Mouse (Mus musculus): ENCODE data around the gene Vps26c. TPM values are rescaled to one million over a fixed set of nuclear protein-coding genes. Genes with fewer than 3 reads are reported as not detected.

The Vps26c gene
- polyA plus RNA-seq, 1 experiment from 2014 or later = 52.5 TPM

DNA sequence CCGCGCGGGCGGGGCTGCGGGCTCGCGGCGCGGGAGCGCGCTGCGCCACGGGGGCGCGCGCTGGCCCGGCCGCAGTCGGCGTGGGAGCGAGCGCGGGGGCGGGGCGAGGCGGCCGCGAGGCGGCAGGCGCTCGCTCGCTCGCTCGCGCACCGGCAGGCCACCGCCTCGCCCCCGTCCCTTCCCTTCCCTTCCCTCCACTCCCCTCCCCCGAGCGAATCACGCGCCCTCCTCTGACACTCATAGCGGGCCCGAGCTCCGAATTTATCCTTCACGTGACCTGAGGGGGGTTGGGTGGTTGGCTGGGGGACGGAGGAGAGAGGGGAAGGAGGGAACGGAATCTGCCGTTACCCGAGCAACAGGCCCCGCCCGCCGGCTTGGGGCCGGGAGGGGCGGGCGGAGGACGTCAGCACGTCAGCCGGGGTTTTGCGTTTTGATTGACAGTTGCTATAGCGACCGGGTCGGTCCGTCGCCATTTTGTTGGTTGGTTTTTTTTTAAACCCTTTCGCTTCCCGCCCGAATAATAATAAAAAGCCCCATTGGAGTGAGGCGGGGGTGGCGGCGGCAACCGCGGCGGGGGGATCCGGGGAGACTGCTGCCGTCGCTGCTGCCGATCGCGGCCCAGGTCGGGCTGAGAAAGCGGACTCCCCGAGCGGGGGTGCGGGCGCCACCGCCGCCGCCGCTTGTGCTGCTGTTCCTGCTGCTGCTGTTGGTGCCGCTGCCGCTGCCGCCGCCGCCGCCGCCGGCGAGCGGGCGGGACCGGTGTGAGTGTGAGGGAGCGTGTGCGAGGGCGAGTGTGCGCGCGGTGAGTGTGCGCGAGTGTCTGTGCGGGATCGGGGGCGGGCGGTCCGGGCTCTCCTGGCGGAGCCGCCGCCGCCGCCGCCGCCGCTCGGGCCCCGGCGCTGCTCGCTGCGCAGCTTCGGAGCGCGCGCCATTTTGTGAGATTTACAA, 42.9 kb upstream of the Vps26c start, which contains the start of gene Dyrk1a:
Gene Dyrk1a, plus strand, starts transcription at position 782 of the 948 bp plus-strand sequence.
- H3K4me1 ChIP-seq (replicated peaks; ENCODE audit: control insufficient read depth, insufficient read depth, low read length) = peaks cover 32% of the 10 kb centered on the region
- H3K9me3 ChIP-seq (ENCODE audit: control insufficient read depth, low read length) = no peaks in the 10 kb centered on the region
- peak within 1 kb of the TSS; percentile 100 for H3K27ac ChIP-seq (ENCODE audit: low read depth)
- WGBS = under 1% methylated on average over 118 of the region's 133 CpGs
- ATAC-seq (replicated peaks; ENCODE audit: low FRiP score, low TSS enrichment, low read depth) (peak; percentile 95), DNase-seq (ENCODE audit: low spot score) (peak; percentile 96)
- no peaks in the 10 kb centered on the region for H3K27me3 ChIP-seq (replicated peaks; ENCODE audit: control insufficient read depth, insufficient read depth, low read length)
- H3K9ac ChIP-seq (ENCODE audit: low read length) = peak within 1 kb of the TSS; percentile 99
- peak within 1 kb of the TSS; percentile 76 for H3K4me2 ChIP-seq (ENCODE audit: low read length)
- H3K36me3 ChIP-seq (ENCODE audit: control insufficient read depth, insufficient read depth, low read length) = no peaks in the 10 kb centered on the region
- H3K4me3 ChIP-seq (ENCODE audit: low read depth, low read length) = peak within 1 kb of the TSS; percentile 97

DNA sequence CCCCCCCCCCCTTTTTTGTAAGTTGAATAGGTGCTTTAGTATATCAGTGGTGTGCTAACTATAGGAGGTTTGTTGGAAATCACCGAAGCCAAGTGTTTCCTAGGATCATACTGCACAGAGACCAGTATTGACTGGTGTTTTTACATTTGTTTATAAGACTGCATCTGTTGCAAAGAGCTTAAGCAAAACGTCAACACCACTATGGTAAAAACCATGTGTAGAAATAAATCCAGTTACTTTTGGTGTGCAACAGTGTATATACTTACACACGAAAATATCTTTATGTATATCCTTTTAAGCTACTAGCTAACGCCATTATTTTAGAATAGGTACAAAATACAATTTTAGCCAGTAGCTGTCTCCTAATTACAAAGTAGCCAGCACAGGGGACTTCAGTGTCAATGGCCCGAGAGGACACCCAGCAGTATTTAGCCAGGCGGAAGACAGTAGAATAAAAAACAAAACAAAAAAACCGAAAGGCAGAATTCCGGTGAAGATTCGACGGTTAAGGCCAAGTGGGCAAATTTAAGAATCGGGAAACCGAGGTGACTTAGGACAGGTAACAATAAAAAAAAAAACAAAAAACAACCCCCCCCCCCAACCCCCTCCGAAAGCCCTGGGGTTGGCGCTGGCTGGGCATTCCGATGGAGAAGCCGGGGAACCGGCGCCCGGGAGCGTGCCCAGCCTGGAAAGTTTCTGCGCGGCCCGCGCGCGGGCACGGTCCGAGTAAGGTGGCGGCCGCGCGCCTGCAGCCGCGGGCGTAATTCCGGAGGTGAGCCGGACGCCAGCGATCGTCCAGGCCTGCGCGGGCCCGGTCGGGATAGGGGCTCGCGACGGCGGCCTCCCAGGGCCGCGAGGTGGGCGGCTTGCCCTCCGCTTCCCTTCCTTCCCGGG, 42.0 kb upstream of the Vps26c start:
- H3K36me3 ChIP-seq (ENCODE audit: control insufficient read depth, insufficient read depth, low read length) = no peaks in the 10 kb centered on the region
- H3K4me1 ChIP-seq (replicated peaks; ENCODE audit: control insufficient read depth, insufficient read depth, low read length) = peaks cover 26% of the 10 kb centered on the region
- peak overlapping the region; percentile 97 for H3K4me3 ChIP-seq (ENCODE audit: low read depth, low read length)
- H3K27me3 ChIP-seq (replicated peaks; ENCODE audit: control insufficient read depth, insufficient read depth, low read length) = no peaks in the 10 kb centered on the region
- DNase-seq (ENCODE audit: low spot score) (peak; percentile 88), ATAC-seq (replicated peaks; ENCODE audit: low FRiP score, low TSS enrichment, low read depth) (peak; percentile 88)
- peak overlapping the region; percentile 80 for H3K9ac ChIP-seq (ENCODE audit: low read length)
- H3K4me2 ChIP-seq (ENCODE audit: low read length) = peak overlapping the region; percentile 65
- H3K9me3 ChIP-seq (ENCODE audit: control insufficient read depth, low read length) = no peaks in the 10 kb centered on the region
- peak overlapping the region; percentile 100 for H3K27ac ChIP-seq (ENCODE audit: low read depth)
- WGBS = 2% methylated on average over 52 of the region's 53 CpGs

DNA sequence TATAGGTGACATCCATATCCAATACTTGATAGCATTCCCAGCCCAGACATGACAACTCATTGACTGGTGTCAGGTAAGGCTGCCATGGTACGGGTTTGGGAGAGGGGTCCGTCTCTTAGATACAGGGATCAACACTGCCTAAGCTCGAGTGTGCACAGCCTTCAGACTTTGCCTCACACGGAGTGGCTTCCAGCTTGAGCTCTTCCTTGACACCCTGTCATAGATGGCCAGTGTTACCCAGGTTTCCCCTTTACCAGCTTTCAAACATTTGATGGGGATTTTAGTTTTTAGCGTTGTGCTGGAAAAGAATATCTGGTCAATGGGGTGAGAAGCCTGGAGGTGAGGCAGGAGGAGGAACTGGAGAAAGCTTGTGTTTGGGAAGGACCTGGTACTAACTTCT, 41.1 kb upstream of the Vps26c start:
- H3K4me1 ChIP-seq (replicated peaks; ENCODE audit: control insufficient read depth, insufficient read depth, low read length) = peaks cover 20% of the 10 kb centered on the region
- no peaks in the 10 kb centered on the region for H3K36me3 ChIP-seq (ENCODE audit: control insufficient read depth, insufficient read depth, low read length)
- no peaks in the 10 kb centered on the region for H3K27me3 ChIP-seq (replicated peaks; ENCODE audit: control insufficient read depth, insufficient read depth, low read length)
- H3K9me3 ChIP-seq (ENCODE audit: control insufficient read depth, low read length) = no peaks in the 10 kb centered on the region
- 0 out of 2 replicates have a peak overlapping the region, but pooled peaks have one; percentile 97 for H3K4me3 ChIP-seq (ENCODE audit: low read depth, low read length)
- H3K9ac ChIP-seq (ENCODE audit: low read length) = no peak overlapping the region
- DNase-seq (ENCODE audit: low spot score) (no peak), ATAC-seq (replicated peaks; ENCODE audit: low FRiP score, low TSS enrichment, low read depth) (no peak)
- H3K27ac ChIP-seq (ENCODE audit: low read depth) = no peak overlapping the region
- H3K4me2 ChIP-seq (ENCODE audit: low read length) = no peak overlapping the region
- 79% methylated on average over 5 of the region's 5 CpGs for WGBS

DNA sequence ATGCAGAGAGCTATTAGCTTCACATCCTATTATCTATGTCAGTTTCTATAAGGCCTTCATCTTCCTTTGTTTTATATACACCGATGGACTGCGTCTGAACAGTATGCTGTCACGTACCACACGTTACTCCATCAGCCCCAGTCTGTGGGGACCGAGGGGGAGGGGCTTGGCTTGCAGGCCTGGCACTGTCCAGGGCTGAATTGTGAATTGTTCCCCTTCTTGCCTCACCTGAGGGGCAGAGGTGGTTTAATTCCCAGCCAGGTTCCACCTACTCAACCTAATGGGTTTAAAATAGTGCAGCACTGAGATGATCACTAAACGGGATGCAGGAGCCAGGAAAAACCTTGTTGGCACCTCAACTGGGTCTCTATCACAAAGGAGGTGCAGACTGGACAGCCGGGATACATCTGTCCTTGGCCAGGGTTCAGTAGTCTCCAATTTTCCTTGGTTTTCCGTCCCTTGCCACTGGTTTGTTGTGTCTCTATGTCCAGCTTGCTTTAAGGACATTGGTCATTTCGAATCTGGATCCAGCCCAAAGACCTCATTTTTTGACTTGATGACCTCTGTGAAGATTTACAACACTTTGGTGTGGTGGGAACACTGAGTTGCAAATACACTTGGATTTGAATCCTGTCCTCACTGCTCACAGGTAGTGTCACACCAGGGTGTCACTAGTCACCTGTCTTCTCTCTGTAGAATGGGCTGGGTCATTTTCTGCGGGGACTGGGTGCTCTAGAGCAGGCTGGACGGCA, 40.4 kb upstream of the Vps26c start:
- ATAC-seq (replicated peaks; ENCODE audit: low FRiP score, low TSS enrichment, low read depth) (no peak), DNase-seq (ENCODE audit: low spot score) (no peak)
- Histone ChIP-seq H3K27ac (ENCODE audit: low read depth) (no peak overlapping the region), H3K36me3 (ENCODE audit: control insufficient read depth, insufficient read depth, low read length) (no peaks in the 10 kb centered on the region), H3K4me3 (ENCODE audit: low read depth, low read length) (no peak overlapping the region), H3K9me3 (ENCODE audit: control insufficient read depth, low read length) (no peaks in the 10 kb centered on the region), H3K4me2 (ENCODE audit: low read length) (no peak overlapping the region), H3K9ac (ENCODE audit: low read length) (no peak overlapping the region), H3K4me1 (replicated peaks; ENCODE audit: control insufficient read depth, insufficient read depth, low read length) (peaks cover 14% of the 10 kb centered on the region), H3K27me3 (replicated peaks; ENCODE audit: control insufficient read depth, insufficient read depth, low read length) (no peaks in the 10 kb centered on the region)
- 84% methylated on average over 11 of the region's 11 CpGs for WGBS

DNA sequence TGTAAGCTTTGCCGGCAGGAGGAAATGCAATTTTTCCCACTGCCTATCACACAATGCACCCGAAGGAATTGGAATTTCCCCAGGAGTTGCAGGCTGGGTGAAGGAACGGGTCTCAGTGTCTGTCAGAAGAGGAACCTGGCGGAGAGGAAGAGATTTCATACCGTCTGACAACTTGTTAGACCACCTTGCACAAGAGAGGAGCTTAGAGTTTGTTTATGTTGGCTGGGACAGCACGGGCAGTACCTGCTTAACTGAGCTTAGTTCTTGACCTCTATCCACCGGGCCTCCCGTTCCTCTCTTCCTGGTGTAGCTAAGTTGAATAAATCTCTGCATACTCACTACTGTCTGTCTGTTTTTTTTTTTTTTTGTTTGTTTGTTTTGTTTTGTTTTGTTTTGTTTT, 39.5 kb upstream of the Vps26c start:
- DNase-seq (ENCODE audit: low spot score) (no peak), ATAC-seq (replicated peaks; ENCODE audit: low FRiP score, low TSS enrichment, low read depth) (no peak)
- H3K4me3 ChIP-seq (ENCODE audit: low read depth, low read length) = no peak overlapping the region
- no peaks in the 10 kb centered on the region for H3K9me3 ChIP-seq (ENCODE audit: control insufficient read depth, low read length)
- H3K27ac ChIP-seq (ENCODE audit: low read depth) = no peak overlapping the region
- peaks cover 8% of the 10 kb centered on the region; the same call in 1 of the 2 replicates for H3K4me1 ChIP-seq (replicated peaks; ENCODE audit: control insufficient read depth, insufficient read depth, low read length)
- 21% methylated on average over 8 of the region's 8 CpGs for WGBS
- H3K4me2 ChIP-seq (ENCODE audit: low read length) = no peak overlapping the region
- H3K9ac ChIP-seq (ENCODE audit: low read length) = no peak overlapping the region
- H3K27me3 ChIP-seq (replicated peaks; ENCODE audit: control insufficient read depth, insufficient read depth, low read length) = no peaks in the 10 kb centered on the region
- H3K36me3 ChIP-seq (ENCODE audit: control insufficient read depth, insufficient read depth, low read length) = no peaks in the 10 kb centered on the region

DNA sequence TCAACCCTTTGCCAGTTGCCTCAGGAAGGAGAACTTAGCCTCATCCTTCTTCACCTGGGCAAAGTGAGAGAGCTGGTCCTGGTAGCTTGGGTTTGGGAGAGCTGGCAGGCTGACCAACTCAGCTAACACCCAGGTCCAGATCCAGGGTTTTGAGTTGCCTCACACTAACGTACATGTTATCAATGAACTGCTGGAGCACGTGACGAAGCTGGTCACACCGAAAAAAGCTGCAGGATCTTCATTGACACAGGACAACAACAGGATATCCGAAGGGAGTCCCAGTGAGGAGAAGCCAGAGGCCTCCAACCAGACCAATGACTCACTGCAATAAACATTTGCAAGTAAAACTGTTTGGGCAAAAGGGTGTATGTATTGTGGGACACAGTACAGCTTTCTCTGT, 34.0 kb upstream of the Vps26c start:
- H3K4me2 ChIP-seq (ENCODE audit: low read length) = no peak overlapping the region
- H3K36me3 ChIP-seq (ENCODE audit: control insufficient read depth, insufficient read depth, low read length) = no peaks in the 10 kb centered on the region
- no peak overlapping the region for H3K27ac ChIP-seq (ENCODE audit: low read depth)
- H3K27me3 ChIP-seq (replicated peaks; ENCODE audit: control insufficient read depth, insufficient read depth, low read length) = no peaks in the 10 kb centered on the region
- H3K9me3 ChIP-seq (ENCODE audit: control insufficient read depth, low read length) = no peaks in the 10 kb centered on the region
- H3K4me1 ChIP-seq (replicated peaks; ENCODE audit: control insufficient read depth, insufficient read depth, low read length) = no peaks in the 10 kb centered on the region
- DNase-seq (ENCODE audit: low spot score) (no peak), ATAC-seq (replicated peaks; ENCODE audit: low FRiP score, low TSS enrichment, low read depth) (no peak)
- no peak overlapping the region for H3K9ac ChIP-seq (ENCODE audit: low read length)
- no peak overlapping the region for H3K4me3 ChIP-seq (ENCODE audit: low read depth, low read length)
- whole genome bisulfite sequencing = 70% methylated on average over 5 of the region's 5 CpGs

DNA sequence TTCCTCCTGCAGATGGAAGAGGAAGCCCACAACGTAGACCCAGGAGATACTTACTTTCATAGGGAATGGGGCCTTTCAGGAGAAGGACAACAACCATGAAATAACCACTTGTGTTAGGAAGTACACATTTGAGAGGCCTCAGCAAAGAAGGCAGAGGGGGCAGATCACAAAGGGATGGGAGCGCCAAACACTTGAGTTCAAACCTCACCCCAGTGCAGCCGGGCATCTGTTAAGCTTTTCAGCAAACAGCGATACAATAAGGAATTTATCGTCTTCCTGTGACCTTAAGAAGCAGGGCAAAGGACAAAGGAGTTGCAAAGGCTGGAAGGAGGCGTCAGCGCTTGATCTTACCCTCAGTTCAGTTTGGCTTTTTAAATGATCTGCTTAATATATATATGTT, 33.2 kb upstream of the Vps26c start:
- Histone ChIP-seq H3K4me3 (ENCODE audit: low read depth, low read length) (no peak overlapping the region), H3K27ac (ENCODE audit: low read depth) (no peak overlapping the region), H3K36me3 (ENCODE audit: control insufficient read depth, insufficient read depth, low read length) (no peaks in the 10 kb centered on the region), H3K9ac (ENCODE audit: low read length) (no peak overlapping the region), H3K4me2 (ENCODE audit: low read length) (no peak overlapping the region), H3K27me3 (replicated peaks; ENCODE audit: control insufficient read depth, insufficient read depth, low read length) (no peaks in the 10 kb centered on the region), H3K9me3 (ENCODE audit: control insufficient read depth, low read length) (no peaks in the 10 kb centered on the region), H3K4me1 (replicated peaks; ENCODE audit: control insufficient read depth, insufficient read depth, low read length) (no peaks in the 10 kb centered on the region)
- DNase-seq (ENCODE audit: low spot score) (no peak), ATAC-seq (replicated peaks; ENCODE audit: low FRiP score, low TSS enrichment, low read depth) (no peak)
- WGBS = 52% methylated on average over 7 of the region's 7 CpGs

DNA sequence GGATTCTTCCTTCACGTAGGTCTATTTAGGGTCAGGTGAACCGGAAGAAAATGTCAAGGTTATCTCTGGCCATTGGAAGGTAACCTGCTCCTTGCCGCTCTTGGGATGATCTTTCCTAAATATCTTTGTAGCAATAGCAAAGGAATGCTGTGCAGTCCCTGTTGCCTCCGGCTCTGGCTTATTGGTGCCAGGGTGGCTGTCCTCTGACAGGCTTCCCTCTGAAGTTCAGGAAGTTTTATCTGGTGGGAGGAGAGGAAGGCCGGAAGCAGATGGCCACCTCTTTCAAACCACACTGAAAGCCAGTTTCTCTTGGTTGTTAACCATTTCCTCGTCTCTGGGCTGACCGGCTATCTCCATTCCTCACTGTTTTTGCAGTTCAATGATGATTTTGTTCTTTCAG, 32.7 kb upstream of the Vps26c start:
- no peaks in the 10 kb centered on the region for H3K27me3 ChIP-seq (replicated peaks; ENCODE audit: control insufficient read depth, insufficient read depth, low read length)
- H3K27ac ChIP-seq (ENCODE audit: low read depth) = no peak overlapping the region
- no peak overlapping the region for H3K9ac ChIP-seq (ENCODE audit: low read length)
- no peaks in the 10 kb centered on the region for H3K4me1 ChIP-seq (replicated peaks; ENCODE audit: control insufficient read depth, insufficient read depth, low read length)
- no peaks in the 10 kb centered on the region for H3K36me3 ChIP-seq (ENCODE audit: control insufficient read depth, insufficient read depth, low read length)
- H3K4me2 ChIP-seq (ENCODE audit: low read length) = no peak overlapping the region
- WGBS = 32% methylated on average over 7 of the region's 7 CpGs
- H3K9me3 ChIP-seq (ENCODE audit: control insufficient read depth, low read length) = peaks cover 3% of the 10 kb centered on the region; the same call in 1 of the 2 replicates
- no peak overlapping the region for H3K4me3 ChIP-seq (ENCODE audit: low read depth, low read length)
- no peak for ATAC-seq (replicated peaks; ENCODE audit: low FRiP score, low TSS enrichment, low read depth)
- DNase-seq (ENCODE audit: low spot score) = no peak
